Mouse (Mus musculus) midbrain, embryonic 15.5 days (tissue): ENCODE measurements around the gene Chrna5. TPM values are rescaled to one million over a fixed set of nuclear protein-coding genes. Genes with fewer than 3 reads are reported as not detected.

Experiments
- ATAC-seq: fragments of 200-750 bp; cut with Nextera tagmentation; replicated peaks from 2 replicates; pipeline ENCODE4 v1.8.0; 2017; ENCODE audit warnings: moderate TSS enrichment
- H3K27ac ChIP-seq: fragments of 300-500 bp; sonication (generic); 2 replicates; pipeline ENCODE4 v1.5.1; 2015; ENCODE audit warnings: mild to moderate bottlenecking, inconsistent platforms
- H3K27me3 ChIP-seq: fragments of 300-500 bp; sonication (generic); replicated peaks from 2 replicates; pipeline ENCODE4 v1.6.1; 2015; ENCODE audit warnings: inconsistent platforms
- H3K36me3 ChIP-seq: fragments of 300-500 bp; sonication (generic); replicated peaks from 2 replicates; pipeline ENCODE4 v1.6.1; 2015; ENCODE audit warnings: inconsistent platforms
- H3K4me1 ChIP-seq: fragments of 300-500 bp; sonication (generic); 2 replicates; pipeline ENCODE4 v1.6.1; 2015; ENCODE audit warnings: inconsistent platforms
- H3K4me2 ChIP-seq: fragments of 300-500 bp; sonication (generic); 2 replicates; pipeline ENCODE4 v1.6.1; 2015; ENCODE audit warnings: inconsistent platforms, mild to moderate bottlenecking, moderate library complexity
- H3K4me3 ChIP-seq: fragments of 300-500 bp; sonication (generic); 2 replicates; pipeline ENCODE4 v1.5.1; 2015; ENCODE audit warnings: mild to moderate bottlenecking, inconsistent platforms
- H3K9ac ChIP-seq: fragments of 300-500 bp; sonication (generic); 2 replicates; pipeline ENCODE4 v1.6.1; 2015; ENCODE audit warnings: mild to moderate bottlenecking, inconsistent platforms
- H3K9me3 ChIP-seq: fragments of 300-500 bp; sonication (generic); 2 replicates; pipeline ENCODE4 v1.6.1; 2016; ENCODE audit warnings: inconsistent platforms
- WGBS: fragments of 180-500 bp; shearing (Covaris S2); methylation state at CpG from one replicate; pipeline ENCODE4 v1.1.7; 2015; ENCODE audit warnings: mixed read lengths; 5-methylcytosine and 5-hydroxymethylcytosine counted together
- polyA plus RNA-seq: library from polyadenylated mRNA; unstranded; fragments of >200 nt; fragmentation: Nextera tagmentation; extraction: Ambion mirVana; gene quantifications from 2 replicates; pipeline ENCODE4 v1.2.1, GENCODE M21; 2015

Chrna5 gene
- polyA plus RNA-seq, 1 experiment from 2014 or later, result 3.7 TPM

DNA sequence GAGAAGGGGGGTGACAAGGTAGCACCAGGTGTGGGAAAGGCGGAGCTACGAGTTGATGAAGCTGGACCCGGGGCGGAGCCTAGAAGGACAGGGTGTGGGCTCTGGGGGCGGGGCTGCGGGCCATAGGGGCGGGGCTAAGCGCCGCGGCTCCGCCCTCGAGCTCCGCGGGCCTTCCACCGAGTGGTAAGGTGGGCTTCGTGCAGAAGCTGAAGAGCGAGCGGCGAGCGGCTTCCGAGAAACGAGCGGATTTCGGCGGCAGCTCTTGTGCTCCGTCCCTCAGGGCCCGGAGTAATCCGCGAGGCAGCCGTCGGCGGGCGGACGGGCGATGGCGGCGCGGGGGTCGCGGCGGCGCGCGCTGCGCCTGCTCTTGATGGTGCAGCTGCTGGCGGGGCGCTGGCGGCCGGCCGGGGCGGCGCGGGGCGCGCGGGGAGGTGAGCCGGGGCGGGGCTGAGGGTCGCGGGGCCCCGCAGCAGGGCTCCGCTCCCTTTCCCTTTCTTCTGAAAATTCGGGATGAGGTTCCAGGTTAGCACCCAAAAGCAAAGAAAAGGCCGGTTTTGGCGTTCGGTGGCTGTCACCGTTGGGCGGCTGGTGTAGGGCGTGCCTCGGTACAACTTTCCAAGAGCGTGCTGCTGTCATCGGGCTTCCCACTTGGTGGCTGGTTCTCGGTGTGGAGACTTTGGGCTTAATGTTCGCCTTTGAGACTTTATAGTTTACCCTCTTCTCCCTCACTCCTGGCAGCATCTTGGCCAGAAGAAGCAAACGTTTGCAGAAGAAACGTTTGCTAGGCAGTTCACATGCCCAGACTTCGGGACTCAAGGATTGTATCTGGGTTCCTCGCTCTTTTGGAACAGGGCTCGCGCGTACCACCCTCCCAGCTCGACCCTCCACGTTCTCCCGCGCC, 861 bp downstream of the Chrna5 start:
- no peak overlapping the region for H3K27ac ChIP-seq

DNA sequence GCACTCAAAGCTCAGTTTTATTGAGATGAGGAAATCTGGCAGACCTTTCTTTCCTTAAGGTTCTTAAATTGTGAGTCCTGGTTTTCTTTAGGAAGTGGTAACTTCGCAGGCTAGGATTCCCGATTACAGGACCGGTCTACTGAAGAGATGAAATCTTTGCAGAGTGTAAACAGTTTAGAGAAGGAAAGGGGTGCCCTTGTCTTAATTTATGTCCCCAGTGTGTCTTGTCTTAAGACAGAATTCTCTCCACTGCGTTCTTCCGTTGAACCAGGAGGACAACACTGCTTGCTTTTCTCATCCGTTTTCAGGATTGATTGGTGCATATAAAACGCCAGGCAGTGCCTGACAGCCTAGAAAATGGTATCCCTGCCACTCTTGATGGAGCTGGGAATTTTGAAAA, 1.7 kb downstream of the Chrna5 start:
- Histone ChIP-seq H3K4me1 (peaks cover 22% of the 10 kb centered on the region), H3K4me3 (peak overlapping the region; percentile 46), H3K9ac (no peak overlapping the region), H3K4me2 (peak overlapping the region; percentile 58), H3K9me3 (no peaks in the 10 kb centered on the region), H3K27ac (no peak overlapping the region), H3K27me3 (peaks cover 22% of the 10 kb centered on the region; the same call in 1 of the 2 replicates), H3K36me3 (no peaks in the 10 kb centered on the region)
- ATAC-seq, result no peak
- WGBS, result 7% methylated on average over 7 of the region's 7 CpGs

More for the DNA sequence above, 861 bp downstream of the Chrna5 start:
- Histone ChIP-seq H3K27me3 (peaks cover 25% of the 10 kb centered on the region; the same call in 1 of the 2 replicates), H3K4me2 (peak overlapping the region; percentile 58), H3K4me3 (peak overlapping the region; percentile 46), H3K9ac (peak overlapping the region; percentile 3; the same call in 1 of the 2 replicates), H3K4me1 (peaks cover 22% of the 10 kb centered on the region), H3K36me3 (no peaks in the 10 kb centered on the region), H3K9me3 (no peaks in the 10 kb centered on the region)
- under 1% methylated on average over 76 of the region's 85 CpGs for WGBS
- ATAC-seq, result peak; percentile 86

DNA sequence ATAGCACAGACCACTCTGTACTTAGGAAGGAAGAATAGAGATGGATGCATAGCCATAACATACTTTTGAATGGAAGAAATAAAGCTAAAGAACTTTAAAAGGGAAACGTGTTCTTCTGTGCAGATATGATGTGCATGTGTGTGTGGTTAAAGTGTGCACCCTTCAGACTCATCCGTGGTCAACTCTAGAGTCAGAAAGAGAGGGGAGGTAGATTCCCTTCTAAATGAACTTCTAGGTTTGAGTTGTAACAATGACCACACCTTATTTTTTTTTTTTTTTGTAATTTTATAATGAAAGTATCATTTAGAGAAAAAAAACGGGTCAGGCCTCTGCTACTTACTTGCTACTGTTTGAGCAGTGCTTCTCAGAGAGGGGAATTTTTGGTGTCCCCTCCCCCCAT, 9.7 kb downstream of the Chrna5 start:
- H3K27me3 ChIP-seq, result 0 out of 2 replicates have a peak, but pooled peaks cover 2% of the 10 kb centered on the region
- H3K36me3 ChIP-seq, result no peaks in the 10 kb centered on the region
- no peak for ATAC-seq
- H3K27ac ChIP-seq, result no peak overlapping the region
- no peak overlapping the region for H3K4me2 ChIP-seq
- WGBS, result 84% methylated on average over 3 of the region's 3 CpGs
- H3K9me3 ChIP-seq, result no peaks in the 10 kb centered on the region
- H3K9ac ChIP-seq, result no peak overlapping the region
- no peaks in the 10 kb centered on the region for H3K4me1 ChIP-seq
- H3K4me3 ChIP-seq, result no peak overlapping the region

DNA sequence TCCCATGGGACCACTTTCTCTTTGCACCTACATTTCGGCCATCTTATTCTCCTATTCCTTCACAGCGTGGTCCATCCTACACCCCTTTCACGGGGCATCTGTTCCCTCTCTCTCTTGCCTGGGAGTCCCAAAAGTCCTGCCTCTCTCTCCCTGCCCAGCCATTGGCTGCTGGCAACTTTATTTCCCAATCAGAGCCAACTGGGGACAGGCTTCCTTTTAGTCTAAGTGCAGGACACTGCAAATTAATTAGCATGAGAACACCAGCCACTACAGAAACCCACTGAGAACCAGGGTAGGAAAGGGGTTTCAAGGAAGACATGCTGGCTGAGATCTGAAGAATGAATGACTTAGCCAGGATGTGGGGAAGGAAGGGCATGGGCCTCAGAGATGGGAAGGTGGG, 13.7 kb downstream of the Chrna5 start:
- WGBS, result 51% methylated on average over 3 of the region's 3 CpGs
- no peaks in the 10 kb centered on the region for H3K9me3 ChIP-seq
- H3K27me3 ChIP-seq, result no peaks in the 10 kb centered on the region
- H3K4me1 ChIP-seq, result no peaks in the 10 kb centered on the region
- H3K9ac ChIP-seq, result no peak overlapping the region
- no peak overlapping the region for H3K4me2 ChIP-seq
- H3K4me3 ChIP-seq, result no peak overlapping the region
- no peak for ATAC-seq
- no peak overlapping the region for H3K27ac ChIP-seq
- H3K36me3 ChIP-seq, result no peaks in the 10 kb centered on the region

DNA sequence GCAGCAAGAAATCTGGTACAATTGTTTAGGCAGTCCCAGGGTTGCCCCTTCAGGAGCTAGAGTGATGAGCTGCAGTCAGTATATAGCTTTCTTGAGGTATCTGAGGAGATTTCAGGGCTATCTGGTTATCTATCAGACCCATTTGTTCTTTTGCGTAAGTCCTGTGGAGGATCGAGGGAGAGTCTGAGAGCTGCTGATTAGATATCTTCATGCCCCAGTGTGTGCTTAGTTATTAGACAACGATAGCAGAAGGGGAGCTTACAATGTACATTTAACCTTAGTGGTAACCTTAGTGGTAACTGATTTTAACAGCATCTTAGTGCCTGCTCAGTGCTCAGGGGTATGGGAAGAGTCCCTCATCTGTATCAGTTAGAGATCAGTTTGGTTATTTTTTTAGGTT, 15.0 kb downstream of the Chrna5 start:
- no peak for ATAC-seq
- H3K4me3 ChIP-seq, result no peak overlapping the region
- H3K4me2 ChIP-seq, result no peak overlapping the region
- H3K9ac ChIP-seq, result no peak overlapping the region
- H3K4me1 ChIP-seq, result no peaks in the 10 kb centered on the region
- H3K27me3 ChIP-seq, result no peaks in the 10 kb centered on the region
- WGBS, result 82% methylated on average over 3 of the region's 3 CpGs
- no peak overlapping the region for H3K27ac ChIP-seq
- no peaks in the 10 kb centered on the region for H3K36me3 ChIP-seq
- H3K9me3 ChIP-seq, result no peaks in the 10 kb centered on the region

DNA sequence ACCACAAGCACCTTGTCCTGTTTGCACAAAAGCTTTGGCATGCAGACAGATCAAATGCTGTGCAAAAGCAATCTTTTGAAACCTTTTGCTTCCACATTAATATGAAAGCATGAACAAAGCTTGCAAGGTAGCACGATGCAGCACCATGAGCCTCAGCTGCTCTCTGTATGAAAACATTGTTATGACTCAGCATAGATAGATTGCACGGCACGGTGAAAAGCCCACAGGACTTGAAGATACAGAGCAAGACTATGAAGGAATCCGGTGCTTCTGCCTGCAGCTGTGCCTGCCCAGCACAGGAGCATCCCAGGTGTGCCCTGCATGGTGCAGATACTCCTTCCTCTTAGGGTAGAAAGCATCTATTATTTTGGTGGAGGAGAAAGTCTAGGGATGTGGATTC, 22.9 kb downstream of the Chrna5 start:
- Histone ChIP-seq H3K4me3 (no peak overlapping the region), H3K4me2 (no peak overlapping the region), H3K9ac (no peak overlapping the region), H3K36me3 (no peaks in the 10 kb centered on the region), H3K9me3 (no peaks in the 10 kb centered on the region), H3K4me1 (no peaks in the 10 kb centered on the region), H3K27me3 (no peaks in the 10 kb centered on the region), H3K27ac (no peak overlapping the region)
- no peak for ATAC-seq
- WGBS, result 63% methylated on average over 4 of the region's 4 CpGs

DNA sequence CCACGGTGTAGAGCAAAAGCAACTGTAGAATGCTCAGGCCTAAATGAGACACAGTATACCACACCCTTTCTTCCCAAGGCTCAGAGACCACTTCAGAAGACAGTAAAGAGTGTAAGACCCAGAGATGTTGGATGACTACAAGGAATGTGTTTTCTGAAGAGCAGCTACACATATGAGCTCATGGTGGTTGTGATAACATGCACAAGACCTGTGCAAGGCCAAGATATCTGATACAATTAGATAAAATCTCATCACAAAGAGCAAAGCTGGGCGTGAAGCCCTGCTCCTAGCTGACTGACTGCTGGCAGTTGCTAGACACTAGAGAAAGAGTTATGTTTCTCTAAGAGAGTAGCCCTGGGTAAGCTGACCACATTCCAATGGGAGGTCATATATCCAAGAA, 29.0 kb downstream of the Chrna5 start:
- Histone ChIP-seq H3K4me3 (no peak overlapping the region), H3K27ac (no peak overlapping the region), H3K27me3 (no peaks in the 10 kb centered on the region), H3K4me1 (no peaks in the 10 kb centered on the region), H3K9me3 (no peaks in the 10 kb centered on the region), H3K4me2 (no peak overlapping the region), H3K36me3 (no peaks in the 10 kb centered on the region), H3K9ac (no peak overlapping the region)
- 88% methylated on average over 2 of the region's 2 CpGs for WGBS
- no peak for ATAC-seq

DNA sequence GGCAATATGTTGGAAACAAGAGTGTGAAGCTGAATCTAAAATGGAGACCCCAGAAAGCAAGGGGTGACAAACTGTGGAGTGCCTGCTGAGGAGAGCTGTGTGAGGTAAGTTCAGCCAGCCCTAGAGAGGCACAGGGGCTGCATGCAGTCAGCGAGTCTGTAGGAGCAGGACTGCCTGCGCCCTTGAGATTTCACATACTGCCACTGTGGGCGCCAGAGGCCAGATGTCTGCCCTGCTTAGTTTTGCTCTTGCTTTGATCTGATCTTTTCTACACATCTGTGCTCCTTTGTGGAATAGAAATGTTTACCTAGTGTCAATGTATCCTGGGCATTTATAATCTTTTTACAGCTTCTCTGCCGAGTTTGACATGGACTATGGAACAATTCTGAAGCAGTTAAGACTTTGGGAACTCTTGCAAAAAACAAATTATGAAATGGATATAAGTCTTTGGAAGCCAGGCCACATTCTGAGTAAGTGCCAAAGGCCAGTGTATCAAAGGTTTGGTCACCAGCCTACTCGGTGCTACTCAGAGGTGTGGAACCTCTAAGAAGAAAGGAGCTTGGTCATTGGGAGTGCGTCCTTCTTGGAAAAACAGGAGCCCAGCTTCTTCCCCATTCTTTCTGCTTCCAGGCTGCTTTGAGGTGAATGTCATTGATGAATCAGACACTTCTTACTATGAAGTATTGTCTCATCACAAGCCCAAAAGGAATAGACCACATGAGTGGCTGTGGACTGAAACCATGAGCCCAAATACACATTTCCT, 30.1 kb downstream of the Chrna5 start:
- Histone ChIP-seq H3K27ac (no peak overlapping the region), H3K9me3 (no peaks in the 10 kb centered on the region), H3K4me1 (no peaks in the 10 kb centered on the region), H3K9ac (no peak overlapping the region), H3K4me2 (no peak overlapping the region), H3K36me3 (0 out of 2 replicates have a peak, but pooled peaks cover 4% of the 10 kb centered on the region), H3K27me3 (no peaks in the 10 kb centered on the region), H3K4me3 (no peak overlapping the region)
- 52% methylated on average over 6 of the region's 6 CpGs for WGBS
- ATAC-seq, result no peak

DNA sequence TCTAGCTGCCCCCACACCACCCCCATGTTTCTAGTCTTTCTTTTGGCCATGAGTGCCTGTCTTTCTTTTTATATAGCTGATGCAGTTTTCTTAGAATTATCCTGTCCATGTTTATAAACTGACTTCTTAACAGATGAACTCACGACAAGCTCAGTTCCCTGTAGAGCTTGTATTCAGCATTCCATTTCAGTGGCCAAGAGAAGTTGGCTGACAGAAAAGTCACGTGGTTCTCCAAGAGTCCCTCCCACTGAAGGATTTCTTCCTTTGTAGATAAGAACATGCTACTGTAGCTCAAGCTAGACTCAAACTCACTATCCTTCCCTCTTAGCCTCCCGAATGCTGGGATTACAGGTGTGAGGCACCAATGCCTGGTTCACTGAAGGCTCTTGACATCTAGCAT, 36.2 kb downstream of the Chrna5 start:
- Histone ChIP-seq H3K36me3 (0 out of 2 replicates have a peak, but pooled peaks cover 4% of the 10 kb centered on the region), H3K4me2 (no peak overlapping the region), H3K9me3 (no peaks in the 10 kb centered on the region), H3K4me1 (no peaks in the 10 kb centered on the region), H3K27me3 (no peaks in the 10 kb centered on the region), H3K9ac (no peak overlapping the region), H3K27ac (no peak overlapping the region), H3K4me3 (no peak overlapping the region)
- WGBS, result 85% methylated on average over 3 of the region's 3 CpGs
- ATAC-seq, result no peak

DNA sequence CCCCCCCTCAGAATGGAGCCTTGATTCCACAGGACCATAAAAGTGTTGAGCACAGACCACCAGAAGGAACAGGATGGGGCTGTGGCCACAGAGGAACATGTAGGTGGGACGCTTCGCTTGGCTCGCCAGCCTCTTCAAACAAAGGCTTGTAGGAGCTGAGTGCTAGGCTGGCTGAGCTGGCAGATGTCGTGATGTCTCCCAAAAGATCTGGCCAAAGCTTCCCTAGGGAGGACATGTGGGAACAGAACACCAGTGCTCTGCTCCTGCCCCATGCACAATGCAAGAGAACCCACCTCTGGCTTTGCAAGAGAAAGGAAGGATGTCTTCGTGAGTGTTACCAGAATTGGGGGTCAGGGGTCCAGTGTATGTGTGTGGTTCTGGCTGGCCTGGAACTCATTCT, 42.6 kb downstream of the Chrna5 start:
- Histone ChIP-seq H3K4me3 (no peak overlapping the region), H3K9me3 (no peaks in the 10 kb centered on the region), H3K9ac (no peak overlapping the region), H3K27ac (no peak overlapping the region), H3K4me1 (peaks cover 19% of the 10 kb centered on the region), H3K36me3 (no peaks in the 10 kb centered on the region), H3K4me2 (no peak overlapping the region), H3K27me3 (peaks cover 26% of the 10 kb centered on the region)
- WGBS, result 82% methylated on average over 5 of the region's 5 CpGs
- ATAC-seq, result no peak

DNA sequence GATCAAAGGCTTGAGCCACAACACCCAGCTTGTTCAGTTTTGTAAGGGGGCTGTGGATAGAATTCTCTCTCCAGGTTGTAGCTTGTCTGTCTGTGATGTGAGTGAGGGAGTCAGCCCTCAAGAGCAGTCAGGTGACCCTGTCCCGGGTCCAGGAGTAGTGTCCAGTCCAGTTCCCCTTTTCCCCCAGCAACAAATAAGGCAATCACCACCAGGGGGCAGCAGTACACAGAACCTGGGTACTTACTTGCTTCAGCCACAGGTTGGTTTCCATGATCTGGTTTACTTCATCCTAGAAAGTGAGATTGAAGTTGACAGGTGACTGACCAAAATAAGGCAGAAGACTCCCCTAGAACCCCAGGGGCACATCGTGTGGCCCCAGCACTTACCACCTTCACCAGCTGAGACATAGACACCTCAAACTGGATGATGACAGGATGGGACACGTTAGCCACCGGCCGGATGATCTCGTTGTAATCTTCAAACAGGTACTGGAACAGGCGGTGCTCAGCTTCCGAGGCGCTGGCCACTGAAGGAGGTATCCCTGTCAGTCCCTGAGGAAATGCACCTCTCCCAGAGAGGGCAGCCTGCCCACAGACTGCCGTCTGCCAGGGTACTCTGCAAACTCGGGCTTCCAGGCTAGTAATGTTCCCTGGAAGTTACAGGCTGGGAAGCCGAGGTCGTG, 43.4 kb downstream of the Chrna5 start:
- no peak overlapping the region for H3K9ac ChIP-seq
- peaks cover 26% of the 10 kb centered on the region for H3K27me3 ChIP-seq
- no peak overlapping the region for H3K4me2 ChIP-seq
- H3K9me3 ChIP-seq, result no peaks in the 10 kb centered on the region
- ATAC-seq, result no peak
- H3K27ac ChIP-seq, result no peak overlapping the region
- H3K4me1 ChIP-seq, result peaks cover 19% of the 10 kb centered on the region
- H3K36me3 ChIP-seq, result no peaks in the 10 kb centered on the region
- WGBS, result 36% methylated on average over 13 of the region's 13 CpGs
- no peak overlapping the region for H3K4me3 ChIP-seq
